Mouse (Mus musculus): Measurements from ENCODE around the gene Ctcf.

Gene Ctcf

GRCm38 (mm10) chr8:105615942-105616341 is 20.4 kb upstream of the Ctcf start:
- in situ Hi-C loops (cut with MboI, MseI): loop anchor here (10.0 kb wide), 1 partner anchor 169 kb away; no protein-coding TSS in a partner anchor

DNA sequence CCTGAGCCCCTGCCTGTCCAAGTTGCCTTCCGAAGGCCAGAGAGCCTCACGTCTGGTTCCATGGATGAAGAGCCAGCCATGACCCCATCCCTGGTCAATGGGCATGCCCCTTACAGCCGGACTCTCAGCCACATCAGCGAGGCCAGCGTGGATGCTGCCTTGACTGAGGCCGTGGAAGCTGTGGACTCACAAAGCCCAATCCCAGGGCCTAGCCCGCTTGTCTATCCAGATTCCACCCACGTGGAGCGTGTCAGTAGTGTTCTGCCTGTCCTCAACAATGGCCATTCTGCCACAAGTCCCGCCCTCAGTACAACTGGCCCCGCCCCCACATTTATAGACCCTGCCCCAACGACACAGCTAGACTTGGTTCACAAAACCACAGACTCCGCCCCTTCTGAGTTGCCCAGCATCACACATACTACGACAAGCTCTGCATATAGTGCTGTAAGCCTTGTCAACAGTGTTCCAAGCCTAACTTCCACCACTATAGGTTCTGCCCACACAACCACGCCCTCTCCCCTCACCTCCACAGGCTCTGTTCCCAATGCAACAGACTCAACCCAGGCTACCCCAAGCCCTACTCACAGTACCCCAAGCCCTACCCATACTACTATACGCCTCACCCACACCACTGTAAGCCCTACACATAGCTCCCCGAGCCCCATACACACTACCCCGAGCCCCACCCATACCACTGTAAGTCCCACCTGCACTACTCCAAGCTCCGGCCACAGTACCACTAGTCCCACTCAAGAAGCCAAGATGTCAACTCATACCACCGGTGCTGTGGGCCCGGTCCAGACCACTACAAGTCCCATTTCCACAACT is 18.7 kb upstream of the Ctcf start:
- in situ Hi-C loops (cut with MboI, MseI): loop anchor here (10.0 kb wide), 1 partner anchor 167 kb away; no protein-coding TSS in a partner anchor

DNA sequence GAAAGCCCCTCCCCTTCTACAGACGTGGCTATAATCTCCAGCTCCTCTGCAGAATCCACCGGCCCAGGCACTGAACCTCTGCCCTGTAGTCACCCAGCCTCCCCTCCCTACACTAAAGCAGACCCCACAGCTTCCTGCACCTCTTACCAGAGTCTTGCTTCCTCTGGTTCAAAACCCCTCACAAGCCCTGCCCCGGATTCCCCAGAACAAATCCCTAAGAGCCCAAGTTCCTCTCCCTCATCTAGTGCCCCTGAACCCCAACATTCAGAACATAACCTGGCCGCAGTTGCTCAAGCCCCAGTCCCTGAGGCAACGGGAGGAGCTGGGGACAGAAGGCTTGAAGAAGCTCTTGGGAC is 18.1 kb upstream of the Ctcf start:
- in situ Hi-C loops (cut with MboI, MseI): loop anchor here (10.0 kb wide), 1 partner anchor 167 kb away; no protein-coding TSS in a partner anchor

DNA sequence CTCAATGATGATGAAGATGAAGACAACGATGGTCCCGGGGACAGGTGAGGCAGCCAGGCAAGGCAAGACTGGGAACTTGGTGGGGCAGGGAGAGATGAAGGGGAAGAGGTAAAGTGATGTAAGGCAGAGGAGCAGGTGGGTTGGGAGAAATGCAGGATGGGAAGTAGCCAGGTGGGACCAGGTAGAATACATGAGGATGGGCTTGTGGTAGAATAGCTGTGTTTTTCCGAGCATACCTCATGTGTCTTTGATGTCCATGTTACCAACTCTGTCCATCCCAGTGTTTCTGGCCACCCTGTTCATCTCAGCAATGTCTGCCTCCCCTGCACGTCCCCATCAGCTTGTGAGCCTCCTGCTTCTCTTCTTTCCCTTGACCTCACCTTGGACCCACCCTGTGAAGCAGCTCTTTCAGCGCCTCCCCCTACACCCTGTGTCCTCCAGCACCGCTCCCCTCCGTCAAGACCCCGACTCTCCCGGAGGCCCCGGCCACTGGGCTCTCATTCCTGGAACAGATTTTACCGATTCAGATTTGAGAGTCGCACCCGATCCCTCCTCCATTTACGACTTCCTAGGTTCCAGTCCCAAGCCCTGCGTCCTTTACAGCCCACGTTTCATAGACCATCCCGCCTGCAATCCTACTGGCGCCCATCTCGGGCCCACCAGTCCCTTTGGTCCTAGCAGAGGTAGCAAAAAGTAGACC is 17.3 kb upstream of the Ctcf start:
- in situ Hi-C loops (cut with MboI, MseI): loop anchor here (10.0 kb wide), 1 partner anchor 166 kb away; no protein-coding TSS in a partner anchor

DNA sequence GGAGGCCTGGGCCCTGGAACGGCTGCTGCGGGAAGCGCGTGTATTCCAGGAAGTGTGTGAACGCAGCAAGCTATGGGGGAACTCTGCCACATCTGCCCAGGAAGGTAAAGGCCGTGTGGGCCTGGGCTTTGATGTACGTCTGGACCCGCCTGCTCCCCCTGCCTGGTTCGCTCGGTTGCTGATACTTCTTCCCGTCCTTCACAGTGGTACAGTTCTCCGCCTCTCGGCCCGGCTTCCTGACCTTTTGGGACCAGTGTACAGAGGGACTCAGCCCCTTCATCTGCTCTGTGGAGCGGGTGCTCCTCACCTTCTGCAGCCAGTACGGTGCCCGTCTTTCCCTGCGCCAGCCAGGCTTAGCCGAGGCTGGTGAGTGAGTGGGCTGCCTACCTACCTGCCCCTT is 16.2 kb upstream of the Ctcf start:
- in situ Hi-C loops (cut with MboI, MseI): no loop called here

DNA sequence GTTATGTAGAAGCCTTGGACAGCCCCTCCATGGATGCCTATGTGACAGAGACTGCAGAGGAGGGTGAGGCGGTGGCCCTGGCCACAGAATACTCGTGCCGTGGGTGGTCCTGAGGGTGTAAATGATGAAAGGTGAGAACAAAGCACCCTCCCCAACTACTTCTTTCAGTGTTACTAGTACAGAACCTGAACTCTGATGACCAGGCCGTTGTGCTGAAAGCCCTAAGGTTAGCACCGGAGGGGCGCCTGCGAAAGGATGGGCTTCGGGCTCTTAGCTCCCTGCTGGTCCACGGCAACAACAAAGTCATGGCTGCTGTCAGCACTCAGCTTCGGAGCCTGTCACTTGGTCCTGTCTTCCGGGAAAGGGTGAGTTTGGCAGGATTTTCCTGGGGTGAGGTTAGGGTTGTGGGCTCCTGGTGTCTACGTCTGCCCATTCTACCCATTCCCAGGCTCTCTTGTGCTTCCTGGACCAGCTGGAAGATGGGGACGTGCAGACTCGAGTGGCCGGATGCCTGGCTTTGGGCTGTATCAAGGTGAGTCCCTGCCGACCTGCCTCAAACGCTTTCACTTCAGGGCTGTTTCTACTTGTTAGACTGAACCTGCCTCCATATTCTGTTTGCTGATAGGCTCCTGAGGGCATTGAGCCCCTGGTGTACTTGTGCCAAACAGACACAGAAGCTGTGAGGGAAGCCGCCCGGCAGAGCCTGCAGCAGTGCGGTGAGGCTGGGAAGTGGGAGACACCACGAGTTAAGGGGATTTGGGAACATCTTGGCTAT is 15.2 kb upstream of the Ctcf start:
- in situ Hi-C loops (cut with MboI, MseI): no loop called here

DNA sequence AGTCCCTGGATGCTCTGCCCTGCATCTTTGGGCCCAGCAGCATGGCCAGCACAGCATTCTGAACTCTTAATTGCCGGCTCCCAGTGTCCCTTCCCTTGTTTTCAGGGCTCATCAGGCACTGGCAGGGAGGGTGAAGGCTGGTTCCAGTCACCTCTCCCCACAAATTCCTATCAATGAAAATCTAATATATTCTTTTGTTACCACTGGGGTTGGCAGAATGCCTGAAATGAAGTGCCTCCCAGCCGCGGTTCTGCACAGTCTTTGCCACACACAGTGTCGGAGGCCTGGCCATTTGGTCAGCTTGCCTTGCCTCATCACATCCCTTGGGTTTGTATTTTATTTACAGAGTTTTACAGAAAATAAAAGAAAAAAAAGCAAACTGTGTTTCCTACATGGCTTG is 14.5 kb upstream of the Ctcf start:
- in situ Hi-C loops (cut with MboI, MseI): no loop called here

- in situ Hi-C loops (cut with MboI, MseI): no loop called here
Observed at GRCm38 (mm10) chr8:105622421-105622920, 13.9 kb upstream of the Ctcf start.

DNA sequence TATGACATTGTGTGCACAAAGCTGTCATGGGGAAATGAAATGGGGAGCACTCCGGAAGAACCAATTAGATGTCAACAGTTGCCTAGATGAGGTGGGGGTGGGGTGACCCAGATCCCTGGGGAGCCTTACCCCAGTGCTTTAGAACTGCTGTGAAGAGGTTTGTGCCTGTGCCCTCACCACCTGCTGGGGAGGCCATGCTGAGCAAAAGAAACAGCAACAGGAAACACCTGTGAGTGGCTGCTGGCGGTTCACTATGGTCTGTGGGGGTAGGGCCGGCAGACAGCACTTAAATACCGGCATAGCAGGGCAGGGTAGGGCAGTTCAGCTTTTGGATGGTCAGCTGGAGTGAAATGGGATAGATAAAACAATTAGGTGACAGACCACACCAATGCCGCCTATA is 13.2 kb upstream of the Ctcf start:
- in situ Hi-C loops (cut with MboI, MseI): no loop called here

- in situ Hi-C loops (cut with MboI, MseI): no loop called here
Observed at GRCm38 (mm10) chr8:105623679-105624245, 12.6 kb upstream of the Ctcf start.

DNA sequence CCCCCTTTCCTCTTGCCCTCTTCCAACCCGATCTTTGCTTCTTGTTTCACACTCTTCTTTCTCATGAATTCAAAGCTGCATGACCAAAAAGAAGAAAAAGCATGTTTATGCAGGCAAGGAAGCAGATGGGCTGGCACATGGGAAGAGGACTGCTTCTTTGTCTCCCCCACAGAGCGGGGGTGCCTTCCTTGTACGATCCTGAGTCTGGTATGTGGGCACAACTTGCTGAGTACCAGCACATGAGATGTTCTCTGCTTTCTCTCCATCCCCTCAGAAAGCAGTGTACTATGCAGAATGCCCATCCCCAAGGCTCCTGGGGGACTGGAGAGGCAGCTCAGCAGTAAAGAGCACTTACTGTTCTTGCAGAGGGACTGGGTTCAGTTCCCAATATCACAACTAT is 12.0 kb upstream of the Ctcf start:
- in situ Hi-C loops (cut with MboI, MseI): no loop called here

DNA sequence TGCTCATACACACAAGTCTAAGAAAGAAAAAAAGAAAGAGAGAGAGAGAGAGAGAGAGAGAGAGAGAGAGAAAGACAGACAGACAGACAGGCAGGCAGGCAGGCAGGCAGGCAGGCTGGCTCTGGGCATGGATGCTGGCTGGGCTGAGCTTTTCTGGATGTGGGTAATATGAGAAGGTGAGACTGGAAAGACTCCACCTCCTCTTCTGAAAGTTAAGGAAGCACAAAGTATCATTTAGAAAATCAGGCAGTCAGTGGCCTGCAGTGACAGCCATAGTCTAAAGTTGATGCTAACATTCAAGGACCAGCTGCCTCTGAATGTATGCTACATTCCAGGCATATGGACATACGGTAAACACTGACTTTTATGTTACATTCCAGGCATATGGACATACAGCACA is 11.5 kb upstream of the Ctcf start:
- in situ Hi-C loops (cut with MboI, MseI): loop anchor here (5.0 kb wide), 1 partner anchor 62 kb away; the partner anchor contains the start of gene Carmil2

DNA sequence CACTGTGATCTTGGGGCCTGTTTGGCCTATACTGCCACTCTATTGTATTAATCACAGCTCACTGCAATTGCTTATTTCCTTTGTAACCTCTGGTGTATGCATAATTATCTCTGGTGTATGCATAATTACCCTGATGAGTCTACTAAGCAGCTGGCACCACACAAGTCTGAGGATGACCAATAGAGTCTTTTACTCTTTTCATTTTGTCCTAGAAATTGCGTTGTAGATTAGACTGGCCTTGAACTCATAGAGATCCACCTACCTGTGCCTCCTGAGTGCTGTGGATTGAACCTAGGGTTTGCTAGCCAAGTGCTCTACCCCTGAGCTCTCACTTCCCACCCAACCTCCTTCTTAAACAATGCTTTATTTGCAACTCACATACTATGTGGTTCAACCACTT is 10.3 kb upstream of the Ctcf start:
- in situ Hi-C loops (cut with MboI, MseI): loop anchor here (5.0 kb wide), 1 partner anchor 61 kb away; the partner anchor contains the start of gene Carmil2

DNA sequence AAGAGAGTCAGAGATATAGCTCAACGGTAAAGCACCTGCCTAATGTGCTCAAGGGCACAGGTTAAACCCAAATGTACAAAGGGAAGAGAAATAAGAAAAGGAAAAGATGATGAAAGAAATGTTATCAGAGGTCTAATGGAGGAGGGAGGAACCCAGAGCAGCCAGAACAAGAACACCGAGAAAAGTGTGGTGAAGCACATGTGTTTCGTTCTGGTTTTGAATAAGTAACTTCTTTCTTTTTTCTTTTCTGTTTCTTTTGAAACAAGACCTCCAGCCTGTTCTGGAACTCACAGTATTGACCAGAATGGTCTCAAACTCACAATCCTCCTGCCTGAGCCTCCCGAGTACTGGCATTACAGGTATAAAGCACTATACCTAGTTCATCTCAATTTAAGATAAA is 7.0 kb upstream of the Ctcf start:
- in situ Hi-C loops (cut with MboI, MseI): loop anchor here (5.0 kb wide), 1 partner anchor 58 kb away; the partner anchor contains the start of gene Carmil2

DNA sequence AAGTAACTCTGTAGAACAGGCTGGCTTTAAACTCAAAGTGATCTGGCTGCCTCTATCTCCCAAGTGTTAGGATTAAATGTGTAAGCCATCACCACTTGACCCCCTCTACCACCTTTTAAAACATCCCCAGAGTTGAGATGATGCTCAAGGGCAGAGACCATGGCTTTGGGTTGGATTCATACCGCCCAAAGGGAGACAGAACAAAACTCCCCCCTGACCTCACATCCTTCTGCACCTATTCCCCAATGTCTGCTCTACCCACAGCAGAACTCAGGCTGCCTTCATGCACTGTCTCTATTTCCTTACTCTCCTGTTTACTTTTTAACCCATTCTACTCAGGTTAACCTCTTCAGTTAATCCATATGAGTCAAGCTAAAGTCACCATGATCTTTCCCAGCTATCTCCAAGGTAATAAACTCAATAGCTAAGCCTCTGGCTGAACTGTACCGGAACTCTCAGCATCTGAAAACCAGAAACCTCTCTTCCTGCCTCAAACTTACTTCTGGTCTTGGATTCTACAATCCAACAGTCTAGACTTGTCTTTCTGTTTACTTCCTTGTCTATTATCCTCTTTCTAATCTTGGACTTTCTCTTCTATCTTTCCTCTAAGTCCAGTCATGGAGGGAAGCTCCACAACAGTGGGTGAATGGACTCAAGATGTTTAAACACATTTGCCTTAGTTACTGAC is 1.5 kb upstream of the Ctcf start:
- in situ Hi-C loops (cut with MboI, MseI): no loop called here

- in situ Hi-C loops (cut with MboI, MseI): no loop called here
Observed at GRCm38 (mm10) chr8:105635481-105635880, 887 bp upstream of the Ctcf start.

GRCm38 (mm10) chr8:105636963-105637510 is 669 bp downstream of the Ctcf start, which contains the start of gene Agrp:
Gene Agrp (minus strand): TSS chr8:105637393.
- in situ Hi-C loops (cut with MboI, MseI): no loop called here

DNA sequence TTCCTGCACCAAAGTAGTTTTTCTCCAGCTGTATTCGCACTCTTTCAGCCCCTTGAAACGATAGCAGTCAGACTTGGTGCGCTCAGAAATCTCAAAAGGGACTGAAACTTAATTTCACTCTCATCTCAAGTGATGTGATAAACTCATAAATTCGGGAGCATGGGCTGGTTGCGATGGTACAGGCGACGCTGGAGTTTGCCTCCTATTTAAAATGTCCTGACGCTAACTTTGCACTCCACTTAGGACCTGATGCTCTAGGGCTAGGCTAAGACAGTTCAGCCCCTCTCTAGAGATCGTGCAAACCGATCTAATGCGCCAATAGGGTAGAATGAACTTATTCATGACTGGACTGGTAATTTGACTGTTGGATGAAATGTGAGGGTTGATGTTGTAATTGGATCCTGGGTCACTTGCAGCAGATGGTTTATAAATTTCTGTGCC is 1.3 kb downstream of the Ctcf start:
- in situ Hi-C loops (cut with MboI, MseI): no loop called here

- in situ Hi-C loops (cut with MboI, MseI): no loop called here
Observed at GRCm38 (mm10) chr8:105638510-105638909, 2.1 kb downstream of the Ctcf start.

DNA sequence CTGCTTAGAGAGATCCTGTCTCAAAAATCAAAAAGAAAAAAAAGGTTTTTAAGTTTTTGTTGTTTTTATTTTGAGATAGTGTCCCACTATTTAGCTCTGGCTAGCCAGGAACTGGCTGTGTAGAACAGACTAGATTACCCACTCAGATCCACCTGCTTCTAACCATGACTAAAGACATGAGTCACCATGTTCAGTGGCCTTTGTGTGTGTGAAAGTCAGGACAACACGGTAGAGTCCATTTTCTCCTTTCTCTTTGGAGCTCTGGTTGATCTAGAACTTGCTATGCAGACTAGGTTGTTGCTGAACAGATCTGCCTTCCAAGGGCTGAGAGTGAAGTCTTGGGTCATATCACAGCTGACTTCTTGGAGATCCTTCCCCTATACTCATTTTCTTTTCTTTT is 3.5 kb downstream of the Ctcf start:
- in situ Hi-C loops (cut with MboI, MseI): no loop called here
